Mouse (Mus musculus): ENCODE data around the gene Fabp2. TPM values are rescaled to one million over a fixed set of nuclear protein-coding genes. Genes with fewer than 3 reads are reported as not detected.

Fabp2 gene
- polyA plus RNA-seq, 1 experiment from 2014 or later: 15,973 TPM

DNA sequence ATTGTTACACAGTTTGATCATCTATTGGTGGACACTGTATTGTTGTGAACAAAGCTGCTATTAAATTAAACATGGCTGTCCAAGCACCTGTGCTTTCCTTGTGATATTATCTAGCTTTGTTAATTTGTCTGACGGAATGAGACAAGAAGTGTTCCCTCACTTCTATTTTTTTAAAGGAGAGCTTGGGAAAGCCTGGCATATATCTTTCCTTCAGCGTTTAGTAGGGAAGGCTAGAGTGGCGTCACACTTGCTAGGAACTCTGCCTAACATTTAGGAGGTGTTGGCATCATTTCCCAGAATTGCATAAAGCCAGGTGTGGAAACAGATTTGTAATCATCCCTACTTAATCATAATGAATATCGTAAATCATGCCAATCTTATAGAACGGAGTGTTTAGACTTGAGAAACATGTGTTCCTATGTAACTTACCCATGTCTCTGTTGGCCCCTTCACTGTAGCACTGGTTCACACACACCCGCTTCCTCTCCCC lies 21.4 kb downstream of the Fabp2 start:
- Histone ChIP-seq H3K4me3 (ENCODE audit: low read depth, low read length) (no peak overlapping the region), H3K27me3 (replicated peaks; ENCODE audit: control insufficient read depth, insufficient read depth, low read length) (no peaks in the 10 kb centered on the region), H3K36me3 (ENCODE audit: control insufficient read depth, insufficient read depth) (no peaks in the 10 kb centered on the region), H3K4me2 (replicated peaks; ENCODE audit: low read depth) (no peak overlapping the region), H3K4me1 (replicated peaks; ENCODE audit: control insufficient read depth, insufficient read depth, low read length) (no peaks in the 10 kb centered on the region; the same call in 1 of the 2 replicates), H3K27ac (ENCODE audit: low read depth, low read length) (no peak overlapping the region), H3K9me3 (ENCODE audit: control insufficient read depth) (no peaks in the 10 kb centered on the region), H3K9ac (ENCODE audit: low read depth, low read length) (no peak overlapping the region)
- 75% methylated on average over 6 of the region's 6 CpGs for WGBS
- no peak for TF ChIP-seq CTCF (IDR thresholded peaks at IDR 0.05; ENCODE audit: low read depth)
- ATAC-seq: no peak

DNA sequence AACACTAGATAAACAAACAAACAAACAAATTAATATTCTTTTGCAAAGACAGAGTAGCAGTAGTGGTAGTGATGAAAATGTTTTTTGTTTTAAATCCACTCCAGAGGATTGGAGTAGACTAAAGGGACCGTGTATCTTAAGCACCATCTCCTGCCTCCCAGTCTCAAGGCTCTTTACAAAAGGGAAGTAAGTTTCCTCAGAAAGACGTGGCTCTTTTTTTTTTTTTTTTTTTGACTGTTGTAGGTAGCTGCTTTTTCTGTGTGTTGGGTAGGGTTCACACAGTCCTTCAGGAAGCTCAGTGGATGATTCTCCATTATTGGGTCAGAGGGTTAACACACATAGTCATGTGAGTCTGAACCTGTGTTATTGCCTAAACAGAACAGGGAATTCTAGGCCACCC lies 23.8 kb downstream of the Fabp2 start:
- Histone ChIP-seq H3K9me3 (ENCODE audit: control insufficient read depth) (no peaks in the 10 kb centered on the region), H3K4me2 (replicated peaks; ENCODE audit: low read depth) (no peak overlapping the region), H3K27ac (ENCODE audit: low read depth, low read length) (no peak overlapping the region), H3K36me3 (ENCODE audit: control insufficient read depth, insufficient read depth) (no peaks in the 10 kb centered on the region), H3K9ac (ENCODE audit: low read depth, low read length) (no peak overlapping the region), H3K4me1 (replicated peaks; ENCODE audit: control insufficient read depth, insufficient read depth, low read length) (peaks cover 3% of the 10 kb centered on the region; the same call in 1 of the 2 replicates), H3K4me3 (ENCODE audit: low read depth, low read length) (no peak overlapping the region), H3K27me3 (replicated peaks; ENCODE audit: control insufficient read depth, insufficient read depth, low read length) (no peaks in the 10 kb centered on the region)
- no peak for TF ChIP-seq CTCF (IDR thresholded peaks at IDR 0.05; ENCODE audit: low read depth)
- no peak for ATAC-seq
- 71% methylated on average over 2 of the region's 2 CpGs for WGBS

DNA sequence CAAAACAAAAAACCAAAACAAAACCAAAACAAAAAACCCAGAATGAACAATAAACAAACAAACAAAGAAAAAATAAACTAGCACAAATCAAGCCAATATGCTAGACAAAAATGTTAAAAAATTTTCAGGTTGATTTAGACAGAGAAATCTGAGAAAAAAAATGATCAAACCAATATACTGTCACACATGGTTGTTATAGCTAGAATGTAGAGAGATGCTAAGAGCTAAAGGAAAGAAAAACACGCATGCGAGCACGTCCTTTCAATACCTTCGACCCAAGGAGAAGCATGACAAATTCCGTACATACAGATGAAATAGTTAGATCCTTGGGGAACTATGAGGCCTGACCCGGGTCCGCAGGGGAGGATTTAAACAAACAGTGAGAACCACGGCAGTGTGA lies 24.4 kb downstream of the Fabp2 start, which contains the start of gene Gm10959:
Gene Gm10959, minus strand, starts transcription at position 101 of the 400 bp plus-strand sequence.
- no peaks in the 10 kb centered on the region for H3K9me3 ChIP-seq (ENCODE audit: control insufficient read depth)
- H3K27ac ChIP-seq (ENCODE audit: low read depth, low read length): no peak within 1 kb of the TSS
- H3K27me3 ChIP-seq (replicated peaks; ENCODE audit: control insufficient read depth, insufficient read depth, low read length): no peaks in the 10 kb centered on the region
- H3K4me3 ChIP-seq (ENCODE audit: low read depth, low read length): no peak within 1 kb of the TSS
- TF ChIP-seq CTCF (IDR thresholded peaks at IDR 0.05; ENCODE audit: low read depth): no peak
- H3K4me2 ChIP-seq (replicated peaks; ENCODE audit: low read depth): no peak within 1 kb of the TSS
- no peaks in the 10 kb centered on the region for H3K36me3 ChIP-seq (ENCODE audit: control insufficient read depth, insufficient read depth)
- H3K9ac ChIP-seq (ENCODE audit: low read depth, low read length): no peak within 1 kb of the TSS
- no peak for ATAC-seq
- peaks cover 3% of the 10 kb centered on the region; the same call in 1 of the 2 replicates for H3K4me1 ChIP-seq (replicated peaks; ENCODE audit: control insufficient read depth, insufficient read depth, low read length)
- WGBS: 82% methylated on average over 8 of the region's 8 CpGs

DNA sequence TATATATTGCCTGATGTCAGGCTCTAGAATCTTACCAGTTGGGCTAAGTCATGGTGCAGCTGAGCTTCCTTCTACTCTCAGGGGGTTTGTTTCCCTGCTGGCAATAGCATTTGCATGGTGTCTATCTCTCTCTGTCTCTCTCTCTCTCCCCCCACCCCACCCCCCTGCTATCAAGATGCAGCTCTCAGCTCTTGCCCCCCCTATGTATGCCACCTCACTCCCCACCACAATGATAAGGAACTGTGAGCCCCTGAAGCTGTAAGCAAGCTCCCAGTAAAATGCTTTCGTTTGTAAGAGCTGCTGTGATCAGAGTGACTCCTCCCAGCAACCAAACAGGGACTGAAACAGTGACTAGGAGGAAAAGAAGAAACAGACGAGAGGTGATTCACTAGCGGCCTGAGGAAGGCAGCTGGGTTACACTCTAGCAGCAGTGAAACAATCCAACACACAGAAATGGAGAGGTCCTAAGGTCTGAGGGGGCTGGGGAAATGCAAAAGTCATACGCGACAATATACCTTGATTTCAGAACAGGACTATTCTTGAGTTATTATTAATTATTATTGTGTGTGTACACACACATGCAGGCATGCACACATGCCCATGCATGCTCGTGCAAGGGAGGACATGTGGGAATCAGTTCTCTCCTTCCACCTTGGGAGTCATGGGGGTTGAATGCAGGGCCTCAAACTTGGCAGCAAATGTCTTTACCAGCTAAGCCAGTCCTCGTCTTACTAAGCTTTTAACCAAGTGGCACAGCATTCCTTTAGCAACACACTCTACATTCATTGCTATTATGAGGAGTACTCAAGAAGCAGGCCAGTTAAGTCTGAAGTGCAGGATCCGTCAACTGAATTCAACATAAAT lies 25.9 kb downstream of the Fabp2 start:
- no peak overlapping the region for H3K4me2 ChIP-seq (replicated peaks; ENCODE audit: low read depth)
- no peak overlapping the region for H3K9ac ChIP-seq (ENCODE audit: low read depth, low read length)
- H3K4me3 ChIP-seq (ENCODE audit: low read depth, low read length): no peak overlapping the region
- ATAC-seq: no peak
- peaks cover 3% of the 10 kb centered on the region; the same call in 1 of the 2 replicates for H3K4me1 ChIP-seq (replicated peaks; ENCODE audit: control insufficient read depth, insufficient read depth, low read length)
- no peaks in the 10 kb centered on the region for H3K9me3 ChIP-seq (ENCODE audit: control insufficient read depth)
- H3K36me3 ChIP-seq (ENCODE audit: control insufficient read depth, insufficient read depth): no peaks in the 10 kb centered on the region
- no peak for TF ChIP-seq CTCF (IDR thresholded peaks at IDR 0.05; ENCODE audit: low read depth)
- WGBS: 54% methylated on average over 8 of the region's 8 CpGs
- H3K27ac ChIP-seq (ENCODE audit: low read depth, low read length): peak overlapping the region; percentile 17
- no peaks in the 10 kb centered on the region for H3K27me3 ChIP-seq (replicated peaks; ENCODE audit: control insufficient read depth, insufficient read depth, low read length)

DNA sequence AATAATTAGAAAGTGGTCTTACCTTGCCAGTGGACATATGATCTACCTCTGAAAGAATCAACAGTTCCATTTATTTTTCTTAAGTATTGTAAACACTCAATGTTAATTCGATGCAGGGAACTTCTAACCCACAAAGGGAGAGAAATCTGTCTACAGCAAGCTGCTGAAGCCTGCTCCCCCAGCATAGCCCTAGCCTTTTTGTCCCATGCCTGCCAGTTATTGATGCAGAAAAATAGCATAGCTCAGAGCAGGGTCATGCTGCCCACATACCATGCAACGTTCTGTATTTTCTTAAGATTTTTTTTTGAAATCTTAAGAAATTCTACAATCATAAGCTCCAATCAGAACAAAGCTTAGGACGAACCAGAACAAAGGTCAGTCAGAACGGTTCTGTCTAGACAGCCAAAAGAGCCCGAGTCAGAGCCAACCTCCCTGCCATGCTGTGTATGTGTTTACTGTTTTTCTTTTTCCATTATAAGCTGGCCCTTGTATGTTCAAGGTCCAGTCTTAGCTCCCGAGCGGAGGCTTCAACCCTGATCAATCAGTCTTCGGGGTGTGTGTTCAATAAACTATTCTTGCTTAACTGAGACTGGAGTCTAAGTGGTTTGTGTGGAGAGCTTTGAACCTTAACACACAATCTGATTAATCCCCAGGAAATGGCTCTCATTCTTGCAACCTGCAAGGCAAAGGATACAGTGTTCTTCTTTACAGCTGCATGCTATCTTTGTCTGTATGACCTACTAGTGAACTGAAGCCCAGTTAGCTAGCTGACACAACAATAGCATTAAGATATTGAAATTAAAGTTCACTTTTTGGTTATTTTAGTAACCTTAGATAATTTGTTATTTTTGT lies 27.0 kb downstream of the Fabp2 start:
- H3K9ac ChIP-seq (ENCODE audit: low read depth, low read length): no peak overlapping the region

DNA sequence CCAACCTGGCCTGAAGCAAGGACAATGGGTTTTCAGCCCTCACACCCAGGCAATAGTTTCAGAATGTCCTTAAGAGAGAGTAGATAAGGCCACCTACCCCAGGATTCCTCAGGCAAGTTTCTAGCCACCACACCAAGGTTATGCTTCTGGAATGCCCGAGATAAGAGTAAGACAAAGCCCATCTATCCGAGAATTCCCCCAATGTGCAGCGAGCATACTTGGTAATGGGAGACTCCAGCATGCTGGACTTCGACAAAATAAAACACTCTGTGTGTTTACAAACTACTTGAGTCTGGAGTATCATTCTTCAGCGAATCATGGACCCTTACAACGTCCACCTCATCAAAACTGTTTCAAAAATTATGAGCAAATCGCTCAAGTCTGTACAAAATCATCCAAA lies 28.3 kb downstream of the Fabp2 start:
- ATAC-seq: no peak
- H3K4me3 ChIP-seq (ENCODE audit: low read depth, low read length): peak overlapping the region; percentile 68
- H3K9me3 ChIP-seq (ENCODE audit: control insufficient read depth): no peaks in the 10 kb centered on the region
- TF ChIP-seq CTCF (IDR thresholded peaks at IDR 0.05; ENCODE audit: low read depth): no peak
- H3K4me2 ChIP-seq (replicated peaks; ENCODE audit: low read depth): peak overlapping the region; percentile 74
- no peaks in the 10 kb centered on the region for H3K27me3 ChIP-seq (replicated peaks; ENCODE audit: control insufficient read depth, insufficient read depth, low read length)
- no peak overlapping the region for H3K27ac ChIP-seq (ENCODE audit: low read depth, low read length)
- no peaks in the 10 kb centered on the region; the same call in 1 of the 2 replicates for H3K36me3 ChIP-seq (ENCODE audit: control insufficient read depth, insufficient read depth)
- 33% methylated on average over 7 of the region's 7 CpGs for WGBS
- H3K4me1 ChIP-seq (replicated peaks; ENCODE audit: control insufficient read depth, insufficient read depth, low read length): peaks cover 3% of the 10 kb centered on the region; the same call in 1 of the 2 replicates
- H3K9ac ChIP-seq (ENCODE audit: low read depth, low read length): no peak overlapping the region

More for the DNA sequence above, 27.0 kb downstream of the Fabp2 start:
- Histone ChIP-seq H3K27me3 (replicated peaks; ENCODE audit: control insufficient read depth, insufficient read depth, low read length) (no peaks in the 10 kb centered on the region), H3K4me1 (replicated peaks; ENCODE audit: control insufficient read depth, insufficient read depth, low read length) (peaks cover 3% of the 10 kb centered on the region; the same call in 1 of the 2 replicates), H3K27ac (ENCODE audit: low read depth, low read length) (peak overlapping the region; percentile 9; the same call in 1 of the 2 replicates), H3K4me2 (replicated peaks; ENCODE audit: low read depth) (no peak overlapping the region), H3K36me3 (ENCODE audit: control insufficient read depth, insufficient read depth) (no peaks in the 10 kb centered on the region; the same call in 1 of the 2 replicates), H3K9me3 (ENCODE audit: control insufficient read depth) (no peaks in the 10 kb centered on the region), H3K4me3 (ENCODE audit: low read depth, low read length) (no peak overlapping the region)
- TF ChIP-seq CTCF (IDR thresholded peaks at IDR 0.05; ENCODE audit: low read depth): no peak
- 40% methylated on average over 8 of the region's 8 CpGs for WGBS
- ATAC-seq: peak; percentile 46

Measured in intestine, postnatal 0 days (tissue).